Mouse (Mus musculus) spleen, postnatal 0 days (tissue): ENCODE measurements around the gene Ints13. TPM values are rescaled to one million over a fixed set of nuclear protein-coding genes. Genes with fewer than 3 reads are reported as not detected.

Experiments used
- polyA plus RNA-seq: library from polyadenylated mRNA; unstranded; fragments of >200 nt; fragmentation: Nextera tagmentation; extraction: Ambion mirVana; gene quantifications from 2 replicates; pipeline ENCODE4 v1.2.1, GENCODE M21; 2015

Gene Ints13
- polyA plus RNA-seq, result 33.0 and 34.4 TPM in 2 replicates

GRCm38 (mm10) chr6:146577310-146578109, at the start of gene Ints13:
Gene Ints13, minus strand, starts transcription at chr6:146577835.

GRCm38 (mm10) chr6:146576903-146577302, 732 bp downstream of the Ints13 start, which contains the start of gene Fgfr1op2:
Gene Fgfr1op2, plus strand, starts transcription at chr6:146577203.

DNA sequence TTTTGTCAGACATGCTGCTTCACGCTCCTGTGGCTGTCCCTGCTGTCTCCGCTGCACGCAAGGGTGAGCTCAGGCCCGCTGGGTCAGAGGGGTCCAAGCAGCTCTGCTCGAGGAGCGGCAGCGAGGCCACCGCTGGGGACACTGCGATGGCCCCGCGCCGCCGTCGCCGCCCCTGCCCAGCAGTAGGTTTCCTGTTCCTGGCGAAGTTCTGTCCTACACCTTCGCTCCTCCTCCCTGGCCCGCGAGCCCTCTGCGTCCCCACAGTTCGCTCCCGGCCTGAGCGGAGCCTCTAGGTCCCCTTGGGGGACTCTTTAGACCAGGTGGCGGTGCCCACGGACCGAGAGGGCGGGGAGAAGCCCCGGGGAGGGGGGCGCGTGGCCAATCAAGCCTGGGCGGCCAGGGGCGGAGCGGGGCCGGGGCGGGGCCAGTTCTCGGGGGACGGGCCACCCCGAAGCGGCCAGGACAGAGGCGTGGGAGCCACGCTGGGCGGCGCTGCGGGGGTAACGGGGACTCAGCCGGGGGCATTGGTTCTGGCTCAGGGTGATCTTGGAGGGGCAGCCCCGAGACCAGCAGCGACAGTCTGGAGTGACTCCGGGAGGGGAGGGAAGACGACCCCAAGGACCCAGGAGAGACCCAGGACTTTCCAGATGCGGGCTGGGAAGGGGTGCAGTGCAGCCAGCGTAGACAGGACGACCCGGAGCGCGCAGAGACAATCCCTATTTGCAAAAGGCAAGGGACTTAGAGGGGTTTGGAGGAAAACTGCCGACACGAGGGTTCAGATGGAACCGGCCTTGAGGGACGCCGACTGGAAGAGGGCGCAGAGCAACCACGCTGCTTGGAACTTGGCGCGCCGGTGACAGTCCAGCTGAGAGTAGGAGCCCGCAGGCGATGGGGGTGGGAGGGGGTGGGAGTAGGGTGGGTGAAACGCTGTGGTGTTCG, 75.5 kb downstream of the Ints13 start, which contains the start of gene Itpr2:
Gene Itpr2, minus strand, starts transcription at position 358 of the 939 bp plus-strand sequence.

Other genes with a start within 250 kb of the Ints13 start
- 8.9 and 14.1 TPM in 2 replicates for gene Itpr2, start 75.6 kb downstream of the Ints13 start, polyA plus RNA-seq
- 123 and 126 TPM in 2 replicates for gene Fgfr1op2, start 632 bp downstream of the Ints13 start, polyA plus RNA-seq
- 96.1 and 101 TPM in 2 replicates for gene Med21, start 64.7 kb upstream of the Ints13 start, polyA plus RNA-seq
- gene Tm7sf3, start 65.0 kb upstream of the Ints13 start, polyA plus RNA-seq, result 44.6 and 46.5 TPM in 2 replicates
- gene Stk38l, start 147.2 kb upstream of the Ints13 start, polyA plus RNA-seq, result 4.8 and 5.7 TPM in 2 replicates
- gene Arntl2, start 218.2 kb upstream of the Ints13 start, polyA plus RNA-seq, result 0.43 and 0.78 TPM in 2 replicates